Mouse (Mus musculus) G1E (cell line): ENCODE results near the gene Bpifb3. TPM values are rescaled to one million over a fixed set of nuclear protein-coding genes. Genes with fewer than 3 reads are reported as not detected.

Experiments
- ATAC-seq: 2 replicates; pipeline ENCODE4 v1.8.0; 2016; ENCODE audit warnings: mild to moderate bottlenecking; ENCODE audit not compliant: insufficient number of reproducible peaks, poor library complexity, low FRiP score, severe bottlenecking; ENCODE audit errors: extremely low read depth
- DNase-seq: peaks from one replicate; pipeline ENCODE4 v3.0.0; 2012; ENCODE audit warnings: low spot score
- H3K27me3 ChIP-seq: 2 replicates; pipeline ENCODE4 v1.6.1; 2012; ENCODE audit warnings: mild to moderate bottlenecking, low read length, inconsistent platforms; ENCODE audit not compliant: insufficient read depth
- H3K36me3 ChIP-seq: replicated peaks from 2 replicates; pipeline ENCODE3; 2012; ENCODE audit warnings: mild to moderate bottlenecking, inconsistent platforms
- H3K4me1 ChIP-seq: 2 replicates; pipeline ENCODE4 v1.6.1; 2012; ENCODE audit warnings: low read depth, low read length, inconsistent platforms, mixed read lengths; ENCODE audit not compliant: insufficient read depth
- H3K4me3 ChIP-seq: 2 replicates; pipeline ENCODE4 v1.5.1; 2012; ENCODE audit warnings: low read depth, mild to moderate bottlenecking, inconsistent platforms, low read length, moderate library complexity, mixed read lengths
- H3K9me3 ChIP-seq: replicated peaks from 2 replicates; pipeline ENCODE4 v1.6.1; 2012; ENCODE audit warnings: inconsistent platforms
- CTCF ChIP-seq: IDR thresholded peaks from 2 replicates; pipeline ENCODE4 v1.5.1; 2012; ENCODE audit warnings: low read depth, low read length, inconsistent platforms, mixed read lengths
- GATA1 ChIP-seq: IDR thresholded peaks from 2 replicates; pipeline ENCODE4 v1.6.1; 2012; ENCODE audit warnings: borderline replicate concordance, low read length, inconsistent platforms, mixed read lengths
- GATA2 ChIP-seq: IDR thresholded peaks from 2 replicates; pipeline ENCODE4 v1.6.1; 2012; ENCODE audit warnings: low read depth, low read length, inconsistent platforms, borderline replicate concordance
- POLR2AphosphoS5 ChIP-seq: IDR thresholded peaks from 2 replicates; pipeline ENCODE4 v1.6.1; 2012; ENCODE audit warnings: low read depth, low read length, inconsistent platforms; ENCODE audit not compliant: insufficient replicate concordance
- TAL1 ChIP-seq: conservative IDR thresholded peaks from 2 replicates; pipeline ENCODE4 v1.6.1; 2012; ENCODE audit warnings: low read depth, low read length, inconsistent platforms, mixed read lengths
- polyA plus RNA-seq: library from polyadenylated mRNA; stranded (reverse); fragments of >175 nt; gene quantifications from 2 replicates; pipeline ENCODE4 v1.2.3, GENCODE M21; 2012
- total RNA-seq, 2 experiments: library from RNA; stranded (forward) in 1 of 2; stranded (reverse) in 1 of 2; fragments of 200-1000 nt in 1 of 2; fragments of >200 nt in 1 of 2; fragmentation: Nextera tagmentation in 1 of 2; gene quantifications; 2 replicates each; pipeline ENCODE4 v1.2.3; 2014 to 2017

Gene Bpifb3
- total RNA-seq (2014; fragmentation: Nextera tagmentation), result not detected in 2 replicates
- total RNA-seq (2017), result not detected in 2 replicates
- polyA plus RNA-seq, result not detected in 2 replicates

DNA sequence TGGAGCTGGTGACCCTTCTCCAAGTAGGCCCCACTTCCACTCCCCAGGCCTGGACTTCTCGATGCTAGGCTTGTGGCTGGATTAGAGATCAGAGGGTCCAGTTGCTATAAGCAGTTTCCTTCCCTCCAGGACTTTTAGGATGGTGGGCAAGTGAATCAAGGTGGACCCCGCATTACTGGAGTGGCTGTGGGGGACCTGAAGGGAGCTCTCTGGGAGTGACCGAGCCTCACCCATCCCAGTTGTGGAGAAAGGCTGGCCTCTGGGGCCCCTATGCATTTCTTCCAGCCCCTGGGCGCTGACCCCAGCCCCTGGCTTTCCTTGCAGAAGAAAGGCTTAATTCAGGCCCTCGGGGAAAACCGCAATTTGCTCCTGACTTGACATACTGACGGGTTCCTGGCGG, at the start of gene Bpifb3:
TSS of gene Bpifb3 (plus strand) at position 301 of the 400 bp plus-strand sequence.
- ATAC-seq (no peak), DNase-seq (no peak)
- TF ChIP-seq TAL1, result no peak
- no peak for TF ChIP-seq GATA1
- no peaks in the 10 kb centered on the region for H3K9me3 ChIP-seq
- H3K27me3 ChIP-seq, result no peaks in the 10 kb centered on the region; the same call in none of the 2 replicates
- no peak within 1 kb of the TSS for H3K4me3 ChIP-seq
- H3K4me1 ChIP-seq, result no peaks in the 10 kb centered on the region
- H3K36me3 ChIP-seq, result no peaks in the 10 kb centered on the region

DNA sequence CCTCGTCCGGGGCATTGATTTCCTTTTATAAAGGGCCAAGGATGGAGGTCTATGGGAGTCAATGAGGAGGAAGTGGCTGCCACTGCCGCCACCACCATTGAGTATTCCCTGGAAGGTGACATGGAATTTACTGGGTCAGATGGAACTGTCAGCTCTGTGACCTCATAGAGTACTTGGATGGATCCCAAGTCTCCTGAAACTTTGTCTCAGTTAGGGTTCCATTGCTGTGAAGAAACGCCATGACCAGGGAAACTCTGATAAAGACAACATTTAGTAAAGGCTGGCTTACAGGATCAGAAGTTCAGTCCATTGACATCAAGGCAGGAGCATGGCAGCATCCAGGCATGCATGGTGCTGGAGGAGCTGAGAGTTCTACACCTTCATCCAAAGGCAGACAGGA, 47.0 kb upstream of the Bpifb3 start, which contains the start of gene Sun5:
TSS of gene Sun5 (minus strand) at position 101 of the 400 bp plus-strand sequence.
- H3K9me3 ChIP-seq, result no peaks in the 10 kb centered on the region
- ATAC-seq (no peak), DNase-seq (no peak)
- H3K4me3 ChIP-seq, result no peak within 1 kb of the TSS
- H3K27me3 ChIP-seq, result peaks cover 2% of the 10 kb centered on the region; the same call in 1 of the 2 replicates
- TF ChIP-seq GATA2, result no peak
- no peak for TF ChIP-seq TAL1
- no peak for TF ChIP-seq GATA1
- no peak for TF ChIP-seq CTCF
- TF ChIP-seq POLR2AphosphoS5, result no peak
- H3K4me1 ChIP-seq, result no peaks in the 10 kb centered on the region
- H3K36me3 ChIP-seq, result no peaks in the 10 kb centered on the region

DNA sequence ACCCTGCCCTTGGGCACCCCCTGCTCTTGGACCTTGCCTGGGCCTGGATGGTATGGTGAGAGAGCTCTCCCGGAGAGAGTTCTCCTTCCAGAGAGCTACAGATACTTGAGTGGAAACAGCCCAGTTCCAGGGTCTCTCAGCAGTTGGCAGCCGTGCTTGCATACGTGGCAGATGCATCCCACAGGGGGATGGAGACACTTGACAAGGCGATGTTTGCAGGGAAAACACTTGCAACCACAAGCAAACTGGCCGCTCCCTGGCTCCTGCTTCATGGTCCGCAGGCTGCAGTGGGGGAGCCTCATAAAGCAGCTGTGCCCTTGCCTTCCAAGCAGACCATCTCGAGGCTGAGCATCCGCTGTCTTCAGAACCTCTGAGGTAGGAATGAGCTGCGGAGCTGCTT, 43.3 kb upstream of the Bpifb3 start, which contains the start of gene Bpifb2:
TSS of gene Bpifb2 (plus strand) at position 301 of the 400 bp plus-strand sequence.
- ATAC-seq (no peak), DNase-seq (no peak)
- no peaks in the 10 kb centered on the region for H3K36me3 ChIP-seq
- H3K4me3 ChIP-seq, result no peak within 1 kb of the TSS
- no peak for TF ChIP-seq GATA1
- no peaks in the 10 kb centered on the region for H3K9me3 ChIP-seq
- H3K4me1 ChIP-seq, result no peaks in the 10 kb centered on the region
- peaks cover 4% of the 10 kb centered on the region; the same call in 1 of the 2 replicates for H3K27me3 ChIP-seq

DNA sequence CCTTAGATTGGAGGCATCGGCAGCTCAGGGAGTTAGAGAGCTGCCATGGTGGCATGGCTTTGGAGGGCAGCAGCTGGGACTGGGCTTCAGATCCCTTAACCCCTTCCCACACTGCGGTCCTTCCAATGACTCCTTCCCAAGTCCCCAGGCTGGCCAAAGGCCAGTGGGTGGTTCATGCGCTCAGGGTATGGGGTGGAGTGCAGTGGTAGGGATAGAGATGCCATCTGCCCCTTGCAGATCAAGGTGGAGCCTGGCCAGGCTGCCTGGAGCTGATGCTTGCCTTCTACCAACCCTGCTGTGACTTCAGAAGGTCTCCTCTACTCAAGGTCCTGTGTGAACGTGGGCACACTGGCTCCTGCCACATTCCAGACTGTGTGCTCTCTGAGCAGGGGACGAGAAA, 18.9 kb upstream of the Bpifb3 start:
- Histone ChIP-seq H3K4me1 (no peaks in the 10 kb centered on the region), H3K4me3 (no peak overlapping the region), H3K9me3 (no peaks in the 10 kb centered on the region), H3K36me3 (no peaks in the 10 kb centered on the region), H3K27me3 (no peaks in the 10 kb centered on the region; the same call in 1 of the 2 replicates)
- DNase-seq, result no peak
- no peak for TF ChIP-seq GATA1
- TF ChIP-seq POLR2AphosphoS5, result no peak
- TF ChIP-seq GATA2, result no peak
- no peak for TF ChIP-seq TAL1
- TF ChIP-seq CTCF, result no peak
- ATAC-seq, result no peak

DNA sequence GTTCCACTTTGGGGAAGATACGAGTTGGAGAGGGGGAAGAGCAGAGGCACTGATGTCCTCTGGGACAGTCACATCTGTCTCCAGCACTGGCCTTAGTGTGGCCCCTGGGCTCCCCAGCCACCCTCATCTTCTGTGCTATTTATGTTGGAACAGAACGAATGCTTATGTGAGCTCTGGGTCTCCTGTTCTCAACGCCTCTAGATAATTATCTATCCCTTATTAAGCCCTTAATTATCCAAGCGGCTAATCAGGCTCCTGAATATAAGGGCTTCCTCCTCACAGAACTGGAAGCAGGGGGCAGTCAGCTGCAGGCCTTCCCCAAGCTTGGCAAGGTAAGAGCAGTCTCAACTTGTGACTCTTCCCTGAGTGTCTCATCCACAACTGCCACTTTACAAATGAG, 17.9 kb upstream of the Bpifb3 start, which contains the start of gene Bpifb6:
TSS of gene Bpifb6 (plus strand) at position 301 of the 400 bp plus-strand sequence.
- Histone ChIP-seq H3K27me3 (no peaks in the 10 kb centered on the region; the same call in 1 of the 2 replicates), H3K4me3 (no peak within 1 kb of the TSS), H3K9me3 (no peaks in the 10 kb centered on the region), H3K4me1 (no peaks in the 10 kb centered on the region), H3K36me3 (no peaks in the 10 kb centered on the region)
- TF ChIP-seq TAL1 (no peak), GATA1 (no peak), POLR2AphosphoS5 (no peak)
- no peak for ATAC-seq
- DNase-seq, result no peak

DNA sequence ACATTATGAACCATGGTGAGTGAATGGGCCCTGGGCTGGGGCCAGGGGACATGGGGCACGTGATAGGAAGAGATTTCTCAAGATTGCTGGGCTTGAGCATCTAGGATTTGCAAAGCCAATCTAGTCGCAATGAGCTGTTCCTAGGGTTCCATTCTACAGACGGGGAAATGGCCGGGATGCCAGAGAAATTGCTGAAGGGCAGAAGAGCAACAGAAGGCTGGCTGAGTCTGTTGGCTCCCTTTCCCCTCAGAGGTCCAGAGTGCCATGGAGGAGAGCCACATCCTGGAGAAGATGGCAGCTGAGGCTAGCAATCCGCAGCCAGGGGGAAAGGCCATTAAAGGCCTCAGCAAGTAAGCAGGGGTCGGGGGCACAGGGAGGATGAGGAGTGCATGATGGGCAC, 15.3 kb upstream of the Bpifb3 start:
- no peaks in the 10 kb centered on the region for H3K36me3 ChIP-seq
- DNase-seq (no peak), ATAC-seq (no peak)
- H3K4me3 ChIP-seq, result no peak overlapping the region
- TF ChIP-seq GATA2, result no peak
- TF ChIP-seq POLR2AphosphoS5, result no peak
- TF ChIP-seq CTCF, result no peak
- TF ChIP-seq TAL1, result no peak
- TF ChIP-seq GATA1, result no peak
- H3K9me3 ChIP-seq, result no peaks in the 10 kb centered on the region
- H3K27me3 ChIP-seq, result peaks cover 3% of the 10 kb centered on the region; the same call in 1 of the 2 replicates
- H3K4me1 ChIP-seq, result no peaks in the 10 kb centered on the region

DNA sequence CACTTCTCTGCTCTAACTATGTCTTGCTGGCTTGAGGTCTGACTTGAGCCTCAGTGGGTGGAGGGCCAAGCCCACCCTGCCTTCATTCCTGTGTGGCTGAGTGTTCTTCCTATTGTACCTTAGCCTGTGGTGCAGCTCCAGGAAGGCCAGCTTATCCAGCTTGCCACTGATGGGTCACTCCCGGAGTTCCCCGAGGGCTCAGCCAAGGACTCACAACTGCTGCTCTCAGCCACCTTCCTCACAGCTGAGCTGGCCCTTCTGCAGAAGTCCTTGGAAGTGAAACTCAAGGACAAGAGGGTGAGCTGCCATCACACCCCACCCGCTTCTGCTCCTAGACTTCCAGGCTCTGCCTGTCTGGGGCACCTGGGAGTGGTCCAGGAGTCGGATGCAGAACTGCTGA, 11.4 kb upstream of the Bpifb3 start:
- peaks cover 3% of the 10 kb centered on the region; the same call in 1 of the 2 replicates for H3K27me3 ChIP-seq
- no peaks in the 10 kb centered on the region for H3K4me1 ChIP-seq
- no peaks in the 10 kb centered on the region for H3K9me3 ChIP-seq
- H3K4me3 ChIP-seq, result no peak overlapping the region
- DNase-seq (no peak), ATAC-seq (no peak)
- H3K36me3 ChIP-seq, result no peaks in the 10 kb centered on the region
- TF ChIP-seq TAL1 (no peak), CTCF (no peak), GATA2 (no peak), POLR2AphosphoS5 (no peak), GATA1 (no peak)
